Mouse (Mus musculus): ENCODE measurements at regions not wholly inside any gene's neighbourhood (a gene's known extent, or its start where the extent isn't known, plus 50 kb on each side); places are given as distances from the start of the nearest gene placed in this dataset.
A peak's percentile ranks its signal among the peaks of the same experiment; 100 is the strongest.

GRCm38 (mm10) chr6:103177851-103178250, 332.5 kb upstream of the Chl1 start:
- H3K4me1 ChIP-seq (ENCODE audit: control insufficient read depth, insufficient read depth, low read length), result no peaks in the 10 kb centered on the region
- no peak overlapping the region for H3K9ac ChIP-seq (ENCODE audit: low read depth, low read length)
- H3K9me3 ChIP-seq (ENCODE audit: control insufficient read depth, low read length), result no peaks in the 10 kb centered on the region
- ATAC-seq, result no peak
- H3K4me3 ChIP-seq (ENCODE audit: low read length), result no peak overlapping the region
- H3K27ac ChIP-seq (ENCODE audit: low read length), result no peak overlapping the region
- no peaks in the 10 kb centered on the region for H3K36me3 ChIP-seq (ENCODE audit: control insufficient read depth, insufficient read depth, low read length)
- H3K27me3 ChIP-seq (replicated peaks; ENCODE audit: control insufficient read depth, insufficient read depth, low read length), result no peaks in the 10 kb centered on the region
- WGBS, result 38% methylated on average over 1 of the region's 1 CpGs
- no peak overlapping the region for H3K4me2 ChIP-seq (ENCODE audit: low read depth, low read length)

- H3K9me3 ChIP-seq (ENCODE audit: control insufficient read depth, low read length), result no peaks in the 10 kb centered on the region
- no peak overlapping the region for H3K27ac ChIP-seq (ENCODE audit: low read length)
- H3K27me3 ChIP-seq (replicated peaks; ENCODE audit: control insufficient read depth, insufficient read depth, low read length), result no peaks in the 10 kb centered on the region
- no peak for ATAC-seq
- no peaks in the 10 kb centered on the region for H3K4me1 ChIP-seq (ENCODE audit: control insufficient read depth, insufficient read depth, low read length)
- H3K4me2 ChIP-seq (ENCODE audit: low read depth, low read length), result no peak overlapping the region
- H3K9ac ChIP-seq (ENCODE audit: low read depth, low read length), result no peak overlapping the region
- H3K36me3 ChIP-seq (ENCODE audit: control insufficient read depth, insufficient read depth, low read length), result no peaks in the 10 kb centered on the region
- no peak overlapping the region for H3K4me3 ChIP-seq (ENCODE audit: low read length)
These were observed 327.0 kb upstream of the Chl1 start for GRCm38 (mm10) chr6:103183355-103183754.

- Histone ChIP-seq H3K9ac (ENCODE audit: low read depth, low read length) (no peak overlapping the region), H3K9me3 (ENCODE audit: control insufficient read depth, low read length) (no peaks in the 10 kb centered on the region), H3K36me3 (ENCODE audit: control insufficient read depth, insufficient read depth, low read length) (no peaks in the 10 kb centered on the region), H3K4me3 (ENCODE audit: low read length) (no peak overlapping the region), H3K4me2 (ENCODE audit: low read depth, low read length) (no peak overlapping the region), H3K27ac (ENCODE audit: low read length) (no peak overlapping the region), H3K27me3 (replicated peaks; ENCODE audit: control insufficient read depth, insufficient read depth, low read length) (no peaks in the 10 kb centered on the region), H3K4me1 (ENCODE audit: control insufficient read depth, insufficient read depth, low read length) (no peaks in the 10 kb centered on the region)
- no peak for ATAC-seq
- WGBS, result 75% methylated on average over 6 of the region's 6 CpGs
These were observed 313.5 kb upstream of the Chl1 start for GRCm38 (mm10) chr6:103196838-103197237.

GRCm38 (mm10) chr6:103201605-103202004, 308.8 kb upstream of the Chl1 start:
- no peaks in the 10 kb centered on the region for H3K27me3 ChIP-seq (replicated peaks; ENCODE audit: control insufficient read depth, insufficient read depth, low read length)
- no peaks in the 10 kb centered on the region for H3K9me3 ChIP-seq (ENCODE audit: control insufficient read depth, low read length)
- 16% methylated on average over 1 of the region's 1 CpGs for WGBS
- no peaks in the 10 kb centered on the region for H3K4me1 ChIP-seq (ENCODE audit: control insufficient read depth, insufficient read depth, low read length)
- no peak for ATAC-seq
- H3K27ac ChIP-seq (ENCODE audit: low read length), result no peak overlapping the region
- H3K4me2 ChIP-seq (ENCODE audit: low read depth, low read length), result no peak overlapping the region
- H3K9ac ChIP-seq (ENCODE audit: low read depth, low read length), result no peak overlapping the region
- no peak overlapping the region for H3K4me3 ChIP-seq (ENCODE audit: low read length)
- H3K36me3 ChIP-seq (ENCODE audit: control insufficient read depth, insufficient read depth, low read length), result no peaks in the 10 kb centered on the region

- no peaks in the 10 kb centered on the region for H3K36me3 ChIP-seq (ENCODE audit: control insufficient read depth, insufficient read depth, low read length)
- no peak overlapping the region for H3K4me3 ChIP-seq (ENCODE audit: low read length)
- H3K27ac ChIP-seq (ENCODE audit: low read length), result no peak overlapping the region
- no peak overlapping the region for H3K9ac ChIP-seq (ENCODE audit: low read depth, low read length)
- no peak for ATAC-seq
- no peaks in the 10 kb centered on the region for H3K27me3 ChIP-seq (replicated peaks; ENCODE audit: control insufficient read depth, insufficient read depth, low read length)
- no peaks in the 10 kb centered on the region for H3K4me1 ChIP-seq (ENCODE audit: control insufficient read depth, insufficient read depth, low read length)
- no peak overlapping the region for H3K4me2 ChIP-seq (ENCODE audit: low read depth, low read length)
- H3K9me3 ChIP-seq (ENCODE audit: control insufficient read depth, low read length), result no peaks in the 10 kb centered on the region
These were observed 301.2 kb upstream of the Chl1 start for GRCm38 (mm10) chr6:103209202-103209601.

- Histone ChIP-seq H3K4me1 (ENCODE audit: control insufficient read depth, insufficient read depth, low read length) (no peaks in the 10 kb centered on the region), H3K27ac (ENCODE audit: low read length) (no peak overlapping the region), H3K36me3 (ENCODE audit: control insufficient read depth, insufficient read depth, low read length) (no peaks in the 10 kb centered on the region), H3K4me2 (ENCODE audit: low read depth, low read length) (no peak overlapping the region), H3K27me3 (replicated peaks; ENCODE audit: control insufficient read depth, insufficient read depth, low read length) (no peaks in the 10 kb centered on the region), H3K4me3 (ENCODE audit: low read length) (no peak overlapping the region), H3K9ac (ENCODE audit: low read depth, low read length) (no peak overlapping the region), H3K9me3 (ENCODE audit: control insufficient read depth, low read length) (no peaks in the 10 kb centered on the region)
- ATAC-seq, result peak; percentile 65
- WGBS, result 36% methylated on average over 6 of the region's 6 CpGs
These were observed 297.2 kb upstream of the Chl1 start for GRCm38 (mm10) chr6:103213160-103213559.

- H3K4me1 ChIP-seq (ENCODE audit: control insufficient read depth, insufficient read depth, low read length), result no peaks in the 10 kb centered on the region
- no peak overlapping the region for H3K4me2 ChIP-seq (ENCODE audit: low read depth, low read length)
- no peaks in the 10 kb centered on the region for H3K36me3 ChIP-seq (ENCODE audit: control insufficient read depth, insufficient read depth, low read length)
- no peak for ATAC-seq
- H3K9me3 ChIP-seq (ENCODE audit: control insufficient read depth, low read length), result no peaks in the 10 kb centered on the region
- H3K4me3 ChIP-seq (ENCODE audit: low read length), result no peak overlapping the region
- no peaks in the 10 kb centered on the region for H3K27me3 ChIP-seq (replicated peaks; ENCODE audit: control insufficient read depth, insufficient read depth, low read length)
- no peak overlapping the region for H3K27ac ChIP-seq (ENCODE audit: low read length)
- no peak overlapping the region for H3K9ac ChIP-seq (ENCODE audit: low read depth, low read length)
These were observed 273.5 kb upstream of the Chl1 start for GRCm38 (mm10) chr6:103236896-103237295.

GRCm38 (mm10) chr6:103268984-103269383, 241.4 kb upstream of the Chl1 start:
- Histone ChIP-seq H3K9me3 (ENCODE audit: control insufficient read depth, low read length) (no peaks in the 10 kb centered on the region), H3K4me2 (ENCODE audit: low read depth, low read length) (no peak overlapping the region), H3K9ac (ENCODE audit: low read depth, low read length) (no peak overlapping the region), H3K27ac (ENCODE audit: low read length) (no peak overlapping the region), H3K36me3 (ENCODE audit: control insufficient read depth, insufficient read depth, low read length) (no peaks in the 10 kb centered on the region), H3K27me3 (replicated peaks; ENCODE audit: control insufficient read depth, insufficient read depth, low read length) (no peaks in the 10 kb centered on the region), H3K4me3 (ENCODE audit: low read length) (no peak overlapping the region), H3K4me1 (ENCODE audit: control insufficient read depth, insufficient read depth, low read length) (no peaks in the 10 kb centered on the region)
- WGBS, result 87% methylated on average over 5 of the region's 5 CpGs
- no peak for ATAC-seq

GRCm38 (mm10) chr6:103272216-103272615, 238.2 kb upstream of the Chl1 start:
- Histone ChIP-seq H3K36me3 (ENCODE audit: control insufficient read depth, insufficient read depth, low read length) (no peaks in the 10 kb centered on the region), H3K27me3 (replicated peaks; ENCODE audit: control insufficient read depth, insufficient read depth, low read length) (no peaks in the 10 kb centered on the region), H3K4me2 (ENCODE audit: low read depth, low read length) (no peak overlapping the region), H3K9me3 (ENCODE audit: control insufficient read depth, low read length) (no peaks in the 10 kb centered on the region), H3K4me3 (ENCODE audit: low read length) (no peak overlapping the region), H3K9ac (ENCODE audit: low read depth, low read length) (no peak overlapping the region), H3K4me1 (ENCODE audit: control insufficient read depth, insufficient read depth, low read length) (no peaks in the 10 kb centered on the region), H3K27ac (ENCODE audit: low read length) (no peak overlapping the region)
- 60% methylated on average over 3 of the region's 3 CpGs for WGBS
- ATAC-seq, result no peak

GRCm38 (mm10) chr6:103275071-103275470, 235.3 kb upstream of the Chl1 start:
- 68% methylated on average over 4 of the region's 4 CpGs for WGBS

More at GRCm38 (mm10) chr6:103275071-103275470, 235.3 kb upstream of the Chl1 start:
- Histone ChIP-seq H3K4me2 (ENCODE audit: low read depth, low read length) (no peak overlapping the region), H3K36me3 (ENCODE audit: control insufficient read depth, insufficient read depth, low read length) (no peaks in the 10 kb centered on the region), H3K4me1 (ENCODE audit: control insufficient read depth, insufficient read depth, low read length) (no peaks in the 10 kb centered on the region), H3K9me3 (ENCODE audit: control insufficient read depth, low read length) (no peaks in the 10 kb centered on the region), H3K27me3 (replicated peaks; ENCODE audit: control insufficient read depth, insufficient read depth, low read length) (no peaks in the 10 kb centered on the region), H3K4me3 (ENCODE audit: low read length) (no peak overlapping the region), H3K27ac (ENCODE audit: low read length) (no peak overlapping the region), H3K9ac (ENCODE audit: low read depth, low read length) (no peak overlapping the region)
- ATAC-seq, result no peak
